Mouse (Mus musculus) bone marrow macrophage, adult 2 months (primary cell): ENCODE data around the gene Gm17359. TPM values are rescaled to one million over a fixed set of nuclear protein-coding genes. Genes with fewer than 3 reads are reported as not detected.

Source experiments
- H3K27ac ChIP-seq: 2 replicates; pipeline ENCODE4 v1.5.1; 2012; ENCODE audit warnings: low read depth, low read length; ENCODE audit not compliant: insufficient read depth
- H3K4me1 ChIP-seq: 2 replicates; pipeline ENCODE4 v1.6.1; 2012; ENCODE audit warnings: low read length; ENCODE audit not compliant: control insufficient read depth, insufficient read depth
- H3K4me3 ChIP-seq: 2 replicates; pipeline ENCODE4 v1.5.1; 2012; ENCODE audit warnings: mild to moderate bottlenecking, low read length, moderate library complexity; ENCODE audit not compliant: insufficient read depth
- CTCF ChIP-seq: IDR thresholded peaks from 2 replicates; pipeline ENCODE4 v1.5.1; 2012; ENCODE audit warnings: low read depth, mild to moderate bottlenecking, low read length, moderate library complexity
- POLR2A ChIP-seq: IDR thresholded peaks from 2 replicates; pipeline ENCODE4 v1.6.1; 2012; ENCODE audit warnings: mild to moderate bottlenecking, low read depth, low read length, borderline replicate concordance
- polyA plus RNA-seq: library from polyadenylated mRNA; stranded (reverse); fragments of >200 nt; gene quantifications from 2 replicates; pipeline ENCODE4 v1.2.4, GENCODE M21; 2012; ENCODE audit not compliant: missing spikeins, insufficient read depth, insufficient read length

The Gm17359 gene
- polyA plus RNA-seq, 1 experiment = not detected

DNA sequence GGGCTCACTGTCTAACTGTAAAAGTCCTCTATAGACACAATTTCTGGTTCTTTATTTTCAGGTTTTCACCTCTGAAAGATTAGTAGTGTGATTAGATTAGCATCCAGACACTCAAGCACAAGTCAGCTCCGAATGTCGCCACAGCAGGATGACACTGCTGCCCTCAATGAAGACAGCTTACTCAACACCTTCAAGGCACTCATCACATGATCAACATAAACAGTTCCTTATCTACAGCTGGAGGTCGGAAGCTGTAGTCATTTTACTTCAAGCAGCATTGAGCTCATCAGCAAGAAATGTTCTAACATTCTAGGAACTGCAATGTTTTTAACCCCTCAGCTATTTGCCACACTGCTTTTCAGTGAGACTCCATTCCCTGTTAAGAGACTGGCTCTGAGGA lies 155.2 kb downstream of the Gm17359 start:
- peak overlapping the region; percentile 51 for H3K27ac ChIP-seq
- no peak overlapping the region for H3K4me3 ChIP-seq
- TF ChIP-seq POLR2A (no peak), CTCF (no peak)
- H3K4me1 ChIP-seq = peaks cover 31% of the 10 kb centered on the region

- TF ChIP-seq POLR2A = no peak
- no peak for TF ChIP-seq CTCF
- no peak overlapping the region for H3K27ac ChIP-seq
- H3K4me1 ChIP-seq = peaks cover 31% of the 10 kb centered on the region
- no peak overlapping the region for H3K4me3 ChIP-seq
These were observed 156.6 kb downstream of the Gm17359 start for GRCm38 (mm10) chr3:79493064-79493463.

GRCm38 (mm10) chr3:79494028-79494427 lies 157.6 kb downstream of the Gm17359 start:
- TF ChIP-seq CTCF (no peak), POLR2A (no peak)
- H3K4me1 ChIP-seq = peaks cover 31% of the 10 kb centered on the region
- no peak overlapping the region for H3K27ac ChIP-seq
- H3K4me3 ChIP-seq = no peak overlapping the region

DNA sequence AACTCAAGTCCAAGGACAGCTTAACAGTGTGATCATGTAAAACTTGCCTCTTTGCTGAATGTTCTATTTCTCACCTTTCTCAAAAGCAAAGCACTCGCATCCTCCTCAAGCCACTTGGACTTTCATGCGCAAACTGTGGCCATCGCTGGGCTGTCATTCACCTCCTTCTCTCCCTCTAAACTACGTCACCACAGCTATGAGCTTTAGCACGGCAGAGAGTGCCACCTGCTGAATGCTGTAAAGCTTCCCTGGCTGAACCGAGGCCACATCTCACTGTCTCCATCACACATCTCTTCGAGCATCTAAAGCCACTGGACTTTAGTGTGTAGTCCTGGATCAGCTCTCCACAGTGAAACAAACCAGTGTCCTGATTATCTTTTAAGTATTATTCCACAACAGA lies 158.7 kb downstream of the Gm17359 start:
- Histone ChIP-seq H3K27ac (no peak overlapping the region), H3K4me3 (no peak overlapping the region), H3K4me1 (peaks cover 31% of the 10 kb centered on the region)
- no peak for TF ChIP-seq CTCF
- TF ChIP-seq POLR2A = no peak

DNA sequence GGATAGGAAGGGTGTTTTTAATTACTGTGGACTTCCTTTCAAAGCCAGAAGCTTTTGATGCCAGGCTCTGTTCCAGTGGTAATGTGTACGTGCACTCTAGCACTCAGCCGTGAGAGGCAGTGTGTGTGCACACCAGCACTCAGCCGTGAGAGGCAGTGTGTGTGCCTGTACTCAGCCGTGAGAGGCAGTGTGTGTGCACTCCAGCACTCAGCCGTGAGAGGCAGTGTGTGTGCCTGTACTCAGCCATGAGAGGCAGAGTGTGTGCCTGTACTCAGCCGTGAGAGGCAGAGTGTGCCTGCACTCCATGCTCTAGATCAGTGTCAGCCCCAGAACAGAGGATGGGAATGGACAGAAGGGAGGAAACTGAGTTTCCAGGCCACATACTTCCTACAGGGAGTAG lies 160.2 kb downstream of the Gm17359 start:
- Histone ChIP-seq H3K4me3 (no peak overlapping the region), H3K4me1 (peaks cover 22% of the 10 kb centered on the region), H3K27ac (no peak overlapping the region)
- no peak for TF ChIP-seq POLR2A
- TF ChIP-seq CTCF = no peak

DNA sequence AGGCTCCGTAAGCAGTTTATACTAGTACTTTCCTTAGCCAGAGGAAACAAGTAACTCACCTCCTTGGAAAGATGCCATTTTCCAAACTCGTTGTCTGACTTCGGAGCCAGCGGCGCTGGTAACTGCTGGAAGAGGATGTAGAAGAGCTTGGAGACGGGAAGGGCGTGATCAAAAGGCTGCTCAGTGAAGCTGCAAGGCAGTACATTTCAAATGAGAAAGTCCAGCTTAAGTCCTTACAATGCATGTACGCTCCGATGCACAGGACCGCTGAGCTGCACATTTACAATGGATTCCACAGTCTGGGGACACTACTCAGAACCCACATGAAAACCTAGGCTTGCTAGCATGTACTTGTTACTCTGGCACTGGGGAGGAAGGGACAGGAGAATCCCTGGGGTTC lies 163.8 kb downstream of the Gm17359 start:
- H3K4me1 ChIP-seq = no peaks in the 10 kb centered on the region
- no peak overlapping the region for H3K4me3 ChIP-seq
- H3K27ac ChIP-seq = no peak overlapping the region
- no peak for TF ChIP-seq POLR2A
- TF ChIP-seq CTCF = no peak

DNA sequence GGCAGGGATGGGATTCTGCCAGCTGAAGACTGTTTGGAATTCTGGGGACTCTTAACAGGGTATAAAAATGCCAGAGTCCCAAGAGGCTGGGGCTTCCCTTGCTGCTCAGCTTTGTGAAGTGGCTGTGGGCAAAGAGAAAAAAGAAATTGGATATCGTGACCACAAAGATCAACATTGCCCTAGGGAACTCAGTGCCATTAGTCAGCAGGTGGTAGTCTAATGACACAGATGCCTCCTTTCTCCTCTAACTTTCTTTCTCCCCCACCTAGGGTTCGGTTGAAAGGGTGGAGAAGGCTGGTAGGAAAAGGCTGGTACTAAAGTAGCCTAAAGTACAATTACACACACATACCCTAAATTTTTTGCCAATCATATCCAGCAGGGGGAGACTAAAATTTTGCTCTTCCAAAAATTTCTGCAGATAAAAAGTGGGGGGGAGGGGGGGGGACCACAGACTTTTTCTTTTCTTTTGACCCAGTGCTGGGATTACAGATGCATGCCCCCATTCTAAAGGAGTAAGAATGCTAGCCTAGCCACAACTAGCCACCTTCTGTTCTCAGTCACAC lies 164.8 kb downstream of the Gm17359 start:
- H3K4me3 ChIP-seq = no peak overlapping the region
- H3K4me1 ChIP-seq = no peaks in the 10 kb centered on the region
- no peak for TF ChIP-seq POLR2A
- TF ChIP-seq CTCF = no peak
- H3K27ac ChIP-seq = no peak overlapping the region

Other genes with a start within 250 kb of the Gm17359 start
- gene Rapgef2, start 50.1 kb upstream of the Gm17359 start, polyA plus RNA-seq = 13.3 and 13.6 TPM in 2 replicates
- gene Fnip2, start 231.1 kb downstream of the Gm17359 start, polyA plus RNA-seq = 125 and 135 TPM in 2 replicates